Mouse (Mus musculus) thymus, adult 18-20 months (tissue): Measurements from ENCODE around the gene Dock1.

Source experiments
- DNase-seq, 2 experiments: peaks; one replicate each; pipeline ENCODE4 v3.0.0; 2022; ENCODE audit warnings: mixed read lengths in 2 of 2

Dock1 gene

GRCm38 (mm10) chr7:134696126-134696979 lies 25.9 kb downstream of the Dock1 start:
- no peak for DNase-seq

GRCm38 (mm10) chr7:134697479-134697878 lies 27.0 kb downstream of the Dock1 start:
- DNase-seq, result no peak

GRCm38 (mm10) chr7:134698246-134698645 lies 27.8 kb downstream of the Dock1 start:
- no peak for DNase-seq

GRCm38 (mm10) chr7:134700001-134700400 lies 29.5 kb downstream of the Dock1 start:
- DNase-seq, result no peak

GRCm38 (mm10) chr7:134702481-134702880 lies 32.0 kb downstream of the Dock1 start:
- DNase-seq, result no peak

- DNase-seq, result no peak
These were observed 33.2 kb downstream of the Dock1 start for GRCm38 (mm10) chr7:134703704-134704103.

GRCm38 (mm10) chr7:134709226-134709853 lies 38.9 kb downstream of the Dock1 start:
- no peak for DNase-seq

- DNase-seq, result no peak
These were observed 41.1 kb downstream of the Dock1 start for GRCm38 (mm10) chr7:134711576-134711975.

GRCm38 (mm10) chr7:134719406-134719805 lies 49.0 kb downstream of the Dock1 start:
- no peak for DNase-seq

GRCm38 (mm10) chr7:134722361-134722760 lies 51.9 kb downstream of the Dock1 start:
- no peak for DNase-seq

GRCm38 (mm10) chr7:134722955-134723354 lies 52.5 kb downstream of the Dock1 start:
- no peak for DNase-seq

GRCm38 (mm10) chr7:134723509-134723908 lies 53.1 kb downstream of the Dock1 start:
- DNase-seq, result no peak

GRCm38 (mm10) chr7:134724841-134725240 lies 54.4 kb downstream of the Dock1 start:
- DNase-seq, result no peak

- DNase-seq, result no peak
These were observed 55.4 kb downstream of the Dock1 start for GRCm38 (mm10) chr7:134725551-134726529.

GRCm38 (mm10) chr7:134726530-134727258 lies 56.2 kb downstream of the Dock1 start:
- no peak for DNase-seq

GRCm38 (mm10) chr7:134729348-134729747 lies 58.9 kb downstream of the Dock1 start:
- no peak for DNase-seq

- DNase-seq, result no peak
These were observed 60.1 kb downstream of the Dock1 start for GRCm38 (mm10) chr7:134730406-134731126.

GRCm38 (mm10) chr7:134747059-134747458 lies 76.6 kb downstream of the Dock1 start:
- no peak for DNase-seq

GRCm38 (mm10) chr7:134748376-134748775 lies 77.9 kb downstream of the Dock1 start:
- DNase-seq, result no peak

- DNase-seq, result no peak
These were observed 79.2 kb downstream of the Dock1 start for GRCm38 (mm10) chr7:134749613-134750012.

- no peak for DNase-seq
These were observed 81.0 kb downstream of the Dock1 start for GRCm38 (mm10) chr7:134751496-134751895.

GRCm38 (mm10) chr7:134753417-134753816 lies 83.0 kb downstream of the Dock1 start:
- DNase-seq, result no peak
